Mouse (Mus musculus) ES-E14 (cell line): Measurements from ENCODE around the gene Spaca7. TPM values are rescaled to one million over a fixed set of nuclear protein-coding genes. Genes with fewer than 3 reads are reported as not detected.
"Not testable (repeated sequence)": the region's sequence is repeated elsewhere in the genome, so short reads cannot be mapped to it uniquely, and the experiment has no call there.

Source experiments
- DNase-seq: peaks from one replicate; pipeline ENCODE4 v3.0.0-alpha.2; 2013; ENCODE audit warnings: low read depth, low spot score
- H3K27ac ChIP-seq: 2 replicates; pipeline ENCODE4 v1.5.1; 2012; ENCODE audit warnings: low read depth, mild to moderate bottlenecking, low read length, moderate library complexity, mixed read lengths; ENCODE audit not compliant: poor library complexity, insufficient read depth, severe bottlenecking
- H3K36me3 ChIP-seq: 2 replicates; pipeline ENCODE4 v1.6.1; 2012; ENCODE audit warnings: mild to moderate bottlenecking, low read length, moderate library complexity, mixed read lengths; ENCODE audit not compliant: control insufficient read depth, poor library complexity, insufficient read depth, severe bottlenecking
- H3K4me1 ChIP-seq, 2 experiments: fragments of 150-350 bp in 1 of 2; sonication (generic) in 1 of 2; 2 replicates each; pipeline ENCODE4 v1.6.1; 2012; ENCODE audit warnings: low read length in 2 of 2, mild to moderate bottlenecking in 1 of 2, mixed read lengths in 1 of 2; ENCODE audit not compliant: control insufficient read depth in 2 of 2, insufficient read depth in 2 of 2, poor library complexity in 1 of 2
- H3K4me3 ChIP-seq, 2 experiments: fragments of 150-350 bp in 1 of 2; sonication (generic) in 1 of 2; 2 replicates each; pipeline ENCODE4 v1.5.1; 2012; ENCODE audit warnings: low read length in 2 of 2, low read depth in 1 of 2, mild to moderate bottlenecking in 1 of 2, mixed read lengths in 1 of 2; ENCODE audit not compliant: insufficient read depth in 1 of 2, poor library complexity in 1 of 2, severe bottlenecking in 1 of 2
- H3K9ac ChIP-seq: 2 replicates; pipeline ENCODE4 v1.6.1; 2012; ENCODE audit warnings: low read depth, mild to moderate bottlenecking, low read length, mixed read lengths; ENCODE audit not compliant: poor library complexity, insufficient read depth, severe bottlenecking
- H3K9me3 ChIP-seq: fragments of 150-350 bp; sonication (generic); 2 replicates; pipeline ENCODE4 v1.6.1; 2012; ENCODE audit warnings: low read depth, mild to moderate bottlenecking, low read length; ENCODE audit not compliant: control insufficient read depth, insufficient read depth
- CHD2 ChIP-seq: IDR thresholded peaks from 2 replicates; pipeline ENCODE4 v1.6.1; 2014; ENCODE audit warnings: mild to moderate bottlenecking, low read depth, low read length, inconsistent platforms
- HCFC1 ChIP-seq: IDR thresholded peaks from 2 replicates; pipeline ENCODE4 v1.6.1; 2012; ENCODE audit warnings: low read length, inconsistent platforms, borderline replicate concordance; ENCODE audit not compliant: insufficient read depth
- MAFK ChIP-seq: IDR thresholded peaks from 2 replicates; pipeline ENCODE4 v1.6.1; 2014; ENCODE audit warnings: mild to moderate bottlenecking, low read depth, low read length, inconsistent platforms; ENCODE audit not compliant: insufficient read depth
- ZC3H11A ChIP-seq: IDR thresholded peaks from 2 replicates; pipeline ENCODE4 v1.6.1; 2012; ENCODE audit warnings: low read depth, mild to moderate bottlenecking, inconsistent platforms, low read length, borderline replicate concordance
- ZNF384 ChIP-seq: IDR thresholded peaks from 2 replicates; pipeline ENCODE4 v1.6.1; 2012; ENCODE audit warnings: low read depth, low read length, inconsistent platforms
- in situ Hi-C, 2 experiments: fragments of 600-800 bp; cut with MboI; formaldehyde crosslinking; loops; one replicate each; pipeline ENCODE4 v1.15.1; 2025; ENCODE audit warnings: low sequenced_read_pairs in 2 of 2, inconsistent platforms in 1 of 2; ENCODE audit not compliant: unreplicated experiment in 2 of 2
- total RNA-seq: library from RNA; depleted of rRNA; stranded (reverse); fragments of 300-350 nt; gene quantifications from 2 replicates; pipeline ENCODE4 v1.2.3, GENCODE M21; 2012

The Spaca7 gene
- total RNA-seq, 1 experiment, result not detected

- H3K9ac ChIP-seq, result no peak overlapping the region
- no peaks in the 10 kb centered on the region for H3K4me1 ChIP-seq
- TF ChIP-seq CHD2 (no peak), ZC3H11A (no peak), HCFC1 (no peak), ZNF384 (no peak), MAFK (no peak)
- no peak for DNase-seq
- H3K4me3 ChIP-seq, result no peak overlapping the region
- in situ Hi-C loops, result no loop called here
- no peaks in the 10 kb centered on the region for H3K36me3 ChIP-seq
- no peaks in the 10 kb centered on the region for H3K9me3 ChIP-seq
- H3K27ac ChIP-seq, result no peak overlapping the region
Observed at GRCm38 (mm10) chr8:12583785-12584184, 11.0 kb downstream of the Spaca7 start.

- in situ Hi-C loops, result loop anchor here in 1 of 2 experiments (10.0 kb wide), 1 partner anchor 652 kb away; no protein-coding TSS in a partner anchor
- TF ChIP-seq CHD2, result no peak
- TF ChIP-seq ZC3H11A, result peak; percentile 98
- Histone ChIP-seq H3K9ac (no peak overlapping the region), H3K4me3 (no peak overlapping the region), H3K4me1 (no peaks in the 10 kb centered on the region; a peak in 1 of 4 replicates), H3K27ac (no peak overlapping the region), H3K9me3 (no peaks in the 10 kb centered on the region), H3K36me3 (no peaks in the 10 kb centered on the region)
- DNase-seq, result peak; percentile 69
Observed at GRCm38 (mm10) chr8:12607223-12607622, 34.4 kb downstream of the Spaca7 start.

- in situ Hi-C loops, result loop anchor here in 1 of 2 experiments (10.0 kb wide), 1 partner anchor 654 kb away; no protein-coding TSS in a partner anchor
- no peak for TF ChIP-seq CHD2
- no peak for TF ChIP-seq ZC3H11A
- no peak for TF ChIP-seq ZNF384
- TF ChIP-seq HCFC1, result no peak
- TF ChIP-seq MAFK, result no peak
- no peak overlapping the region for H3K27ac ChIP-seq
- no peak overlapping the region for H3K9ac ChIP-seq
- H3K4me3 ChIP-seq, result no peak overlapping the region
- DNase-seq, result no peak
- H3K4me1 ChIP-seq, result no peaks in the 10 kb centered on the region; a peak in 1 of 4 replicates
- no peaks in the 10 kb centered on the region for H3K36me3 ChIP-seq
- H3K9me3 ChIP-seq, result no peaks in the 10 kb centered on the region
Observed at GRCm38 (mm10) chr8:12608810-12609209, 36.0 kb downstream of the Spaca7 start.

GRCm38 (mm10) chr8:12609752-12610449, 37.1 kb downstream of the Spaca7 start:
- Histone ChIP-seq H3K9me3 (no peaks in the 10 kb centered on the region), H3K4me3 (no peak overlapping the region), H3K27ac (no peak overlapping the region), H3K9ac (no peak overlapping the region), H3K36me3 (no peaks in the 10 kb centered on the region), H3K4me1 (no peaks in the 10 kb centered on the region; a peak in 1 of 4 replicates)
- no peak for TF ChIP-seq CHD2
- TF ChIP-seq ZC3H11A, result no peak
- no peak for TF ChIP-seq ZNF384
- no peak for TF ChIP-seq MAFK
- in situ Hi-C loops, result loop anchor here in 1 of 2 experiments (10.0 kb wide), 1 partner anchor 655 kb away; no protein-coding TSS in a partner anchor
- no peak for DNase-seq

GRCm38 (mm10) chr8:12613201-12613600, 40.4 kb downstream of the Spaca7 start:
- DNase-seq, result no peak
- TF ChIP-seq MAFK (no peak), ZC3H11A (no peak), HCFC1 (no peak), CHD2 (no peak), ZNF384 (no peak)
- no peak overlapping the region for H3K9ac ChIP-seq
- H3K4me1 ChIP-seq, result no peaks in the 10 kb centered on the region
- no peak overlapping the region for H3K27ac ChIP-seq
- H3K4me3 ChIP-seq, result no peak overlapping the region
- no peaks in the 10 kb centered on the region for H3K9me3 ChIP-seq
- in situ Hi-C loops, result no loop called here
- H3K36me3 ChIP-seq, result peaks cover 2% of the 10 kb centered on the region; the same call in 1 of the 2 replicates

GRCm38 (mm10) chr8:12617369-12617768, 44.5 kb downstream of the Spaca7 start:
- H3K27ac ChIP-seq, DNase-seq, H3K9me3 ChIP-seq, H3K36me3 ChIP-seq, H3K4me1 ChIP-seq, in situ Hi-C loops, H3K9ac ChIP-seq, H3K4me3 ChIP-seq: not testable (repeated sequence)
